Mouse (Mus musculus) liver, postnatal 0 days (tissue): ENCODE measurements at regions not wholly inside any gene's neighbourhood (a gene's known extent, or its start where the extent isn't known, plus 50 kb on each side); places are given as distances from the start of the nearest gene placed in this dataset.

Experiments used
- CTCF ChIP-seq: sonication (generic); IDR thresholded peaks from 2 replicates; pipeline ENCODE4 v1.5.1; 2016; ENCODE audit warnings: antibody characterized with exemption, low read depth
- EP300 ChIP-seq: IDR thresholded peaks from 2 replicates; pipeline ENCODE4 v1.6.1; 2016; ENCODE audit warnings: antibody characterized with exemption, low read depth, mild to moderate bottlenecking

- TF ChIP-seq CTCF (peak; percentile 16), EP300 (no peak)
Measured at GRCm38 (mm10) chr13:70096430-70097301, 294.5 kb downstream of the Med10 start.
